Mouse (Mus musculus) bone marrow macrophage, adult 2 months (primary cell): ENCODE data around the gene Cnga4. TPM values are rescaled to one million over a fixed set of nuclear protein-coding genes. Genes with fewer than 3 reads are reported as not detected.
"Not testable (repeated sequence)": the region's sequence is repeated elsewhere in the genome, so short reads cannot be mapped to it uniquely, and the experiment has no call there.

ENCODE experiments used
- H3K27ac ChIP-seq: 2 replicates; pipeline ENCODE4 v1.5.1; 2012; ENCODE audit warnings: low read depth, low read length; ENCODE audit not compliant: insufficient read depth
- H3K4me1 ChIP-seq: 2 replicates; pipeline ENCODE4 v1.6.1; 2012; ENCODE audit warnings: low read length; ENCODE audit not compliant: control insufficient read depth, insufficient read depth
- H3K4me3 ChIP-seq: 2 replicates; pipeline ENCODE4 v1.5.1; 2012; ENCODE audit warnings: mild to moderate bottlenecking, low read length, moderate library complexity; ENCODE audit not compliant: insufficient read depth
- CTCF ChIP-seq: IDR thresholded peaks from 2 replicates; pipeline ENCODE4 v1.5.1; 2012; ENCODE audit warnings: low read depth, mild to moderate bottlenecking, low read length, moderate library complexity
- POLR2A ChIP-seq: IDR thresholded peaks from 2 replicates; pipeline ENCODE4 v1.6.1; 2012; ENCODE audit warnings: mild to moderate bottlenecking, low read depth, low read length, borderline replicate concordance
- polyA plus RNA-seq: library from polyadenylated mRNA; stranded (reverse); fragments of >200 nt; gene quantifications from 2 replicates; pipeline ENCODE4 v1.2.4, GENCODE M21; 2012; ENCODE audit not compliant: missing spikeins, insufficient read depth, insufficient read length

The Cnga4 gene
- not detected in 2 replicates for polyA plus RNA-seq

GRCm38 (mm10) chr7:105404268-105404667 lies at the start of gene Cnga4:
TSS of gene Cnga4 (plus strand) at chr7:105404568.
- no peak for TF ChIP-seq CTCF
- no peak for TF ChIP-seq POLR2A
- no peak within 1 kb of the TSS for H3K27ac ChIP-seq
- no peaks in the 10 kb centered on the region; the same call in 1 of the 2 replicates for H3K4me1 ChIP-seq
- no peak within 1 kb of the TSS for H3K4me3 ChIP-seq

DNA sequence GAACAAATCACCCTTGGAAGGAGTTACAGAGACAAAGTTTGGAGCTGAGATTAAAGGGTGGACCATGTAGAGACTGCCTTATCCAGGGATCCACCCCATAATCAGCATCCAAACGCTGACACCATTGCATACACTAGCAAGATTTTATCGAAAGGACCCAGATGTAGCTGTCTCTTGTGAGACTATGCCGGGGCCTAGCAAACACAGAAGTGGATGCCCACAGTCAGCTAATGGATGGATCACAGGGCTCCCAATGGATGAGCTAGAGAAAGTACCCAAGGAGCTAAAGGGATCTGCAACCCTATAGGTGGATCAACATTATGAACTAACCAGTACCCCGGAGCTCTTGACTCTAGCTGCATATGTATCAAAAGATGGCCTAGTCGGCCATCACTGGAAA lies 48.3 kb upstream of the Cnga4 start:
- H3K4me1 ChIP-seq, H3K27ac ChIP-seq, H3K4me3 ChIP-seq: not testable (repeated sequence)

DNA sequence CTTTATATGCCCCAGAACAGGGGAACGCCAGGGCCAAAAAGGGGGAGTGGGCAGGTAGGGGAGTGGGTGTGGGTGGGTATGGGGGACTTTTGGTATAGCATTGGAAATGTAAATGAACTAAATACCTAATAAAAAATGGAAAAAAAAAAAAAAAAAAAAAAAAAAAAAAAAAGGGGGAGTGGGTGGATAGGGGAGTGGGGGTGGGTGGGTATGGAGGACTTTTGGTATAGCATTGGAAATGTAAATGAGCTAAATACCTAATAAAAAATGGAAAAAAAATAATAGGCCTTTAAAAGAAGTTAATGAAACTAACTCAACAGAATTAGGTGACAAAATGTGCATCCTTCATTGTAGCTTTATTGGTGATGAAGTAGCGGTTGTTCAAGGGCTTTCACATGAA lies 47.9 kb upstream of the Cnga4 start:
- H3K4me1 ChIP-seq, H3K27ac ChIP-seq, H3K4me3 ChIP-seq: not testable (repeated sequence)

- no peak overlapping the region for H3K27ac ChIP-seq
- H3K4me1 ChIP-seq, result no peaks in the 10 kb centered on the region
- H3K4me3 ChIP-seq, result no peak overlapping the region
- TF ChIP-seq CTCF (no peak), POLR2A (no peak)
These were observed 42.7 kb upstream of the Cnga4 start for GRCm38 (mm10) chr7:105361713-105362112.

- TF ChIP-seq POLR2A, result no peak
- no peak for TF ChIP-seq CTCF
- Histone ChIP-seq H3K4me3 (no peak overlapping the region), H3K27ac (no peak overlapping the region)
These were observed 37.1 kb upstream of the Cnga4 start for GRCm38 (mm10) chr7:105367268-105367667.

DNA sequence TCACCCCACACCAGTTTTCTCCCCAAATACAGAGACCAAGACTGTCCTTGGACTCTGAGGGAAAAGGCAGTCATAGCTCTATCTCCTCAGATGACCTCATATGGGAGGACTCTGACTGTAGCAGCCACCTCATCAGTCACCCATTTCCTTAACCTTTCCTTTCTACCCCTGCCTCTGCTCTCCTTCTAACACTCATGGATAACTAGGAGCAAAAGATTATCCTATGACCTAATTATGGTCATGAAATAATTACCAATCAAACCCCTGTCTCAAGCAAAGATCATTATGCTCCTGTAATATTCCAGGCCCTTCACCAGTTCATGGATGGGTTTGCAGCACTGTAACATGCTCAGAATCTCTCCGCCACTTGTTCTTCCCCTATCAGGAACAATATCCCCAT lies 36.4 kb upstream of the Cnga4 start, which contains the start of gene Olfr692:
TSS of gene Olfr692 (plus strand) at position 301 of the 400 bp plus-strand sequence.
- H3K4me1 ChIP-seq, result peaks cover 7% of the 10 kb centered on the region

More at GRCm38 (mm10) chr7:105367268-105367667, 37.1 kb upstream of the Cnga4 start:
- H3K4me1 ChIP-seq, result peaks cover under 1% of the 10 kb centered on the region

DNA sequence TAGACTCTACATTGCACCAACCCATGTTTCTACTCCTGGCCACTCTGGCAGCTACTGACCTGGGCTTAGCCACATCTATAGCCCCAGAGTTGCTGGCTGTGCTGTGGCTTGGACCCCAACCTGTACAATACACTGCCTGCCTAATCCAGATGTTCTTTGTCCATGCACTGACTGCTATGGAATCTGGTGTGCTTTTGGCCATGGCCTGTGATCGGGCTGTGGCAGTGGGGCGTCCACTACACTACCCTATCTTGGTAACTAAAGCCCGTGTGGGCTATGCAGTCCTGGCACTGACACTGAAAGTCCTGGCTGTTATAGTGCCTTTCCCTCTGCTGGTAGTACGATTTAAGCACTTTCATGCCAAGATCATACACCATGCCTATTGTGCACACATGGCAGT lies 35.8 kb upstream of the Cnga4 start:
- no peak overlapping the region for H3K4me3 ChIP-seq
- H3K4me1 ChIP-seq, result peaks cover 11% of the 10 kb centered on the region
- TF ChIP-seq CTCF, result no peak
- H3K27ac ChIP-seq, result no peak overlapping the region

More for the DNA sequence above, 36.4 kb upstream of the Cnga4 start, which contains the start of gene Olfr692:
- no peak for TF ChIP-seq POLR2A
- no peak for TF ChIP-seq CTCF
- no peak within 1 kb of the TSS for H3K27ac ChIP-seq
- H3K4me3 ChIP-seq, result no peak within 1 kb of the TSS

GRCm38 (mm10) chr7:105372912-105373311 lies 31.5 kb upstream of the Cnga4 start:
- TF ChIP-seq CTCF (no peak), POLR2A (no peak)
- H3K27ac ChIP-seq, result no peak overlapping the region
- no peak overlapping the region for H3K4me3 ChIP-seq
- peaks cover 19% of the 10 kb centered on the region for H3K4me1 ChIP-seq

GRCm38 (mm10) chr7:105373509-105373908 lies 30.9 kb upstream of the Cnga4 start:
- H3K4me1 ChIP-seq, result peaks cover 19% of the 10 kb centered on the region
- no peak overlapping the region for H3K27ac ChIP-seq
- H3K4me3 ChIP-seq, result no peak overlapping the region
- no peak for TF ChIP-seq POLR2A
- TF ChIP-seq CTCF, result no peak

GRCm38 (mm10) chr7:105373976-105374375 lies 30.4 kb upstream of the Cnga4 start:
- Histone ChIP-seq H3K4me3 (no peak overlapping the region), H3K27ac (no peak overlapping the region), H3K4me1 (peaks cover 19% of the 10 kb centered on the region)
- TF ChIP-seq POLR2A, result no peak
- no peak for TF ChIP-seq CTCF

GRCm38 (mm10) chr7:105374866-105375265 lies 29.5 kb upstream of the Cnga4 start, which contains the start of gene Gm5901:
TSS of gene Gm5901 (plus strand) at chr7:105375038.
- Histone ChIP-seq H3K4me3 (no peak within 1 kb of the TSS), H3K4me1 (peaks cover 19% of the 10 kb centered on the region), H3K27ac (no peak within 1 kb of the TSS)
- TF ChIP-seq CTCF (no peak), POLR2A (no peak)
